In the genomic region with DNA sequence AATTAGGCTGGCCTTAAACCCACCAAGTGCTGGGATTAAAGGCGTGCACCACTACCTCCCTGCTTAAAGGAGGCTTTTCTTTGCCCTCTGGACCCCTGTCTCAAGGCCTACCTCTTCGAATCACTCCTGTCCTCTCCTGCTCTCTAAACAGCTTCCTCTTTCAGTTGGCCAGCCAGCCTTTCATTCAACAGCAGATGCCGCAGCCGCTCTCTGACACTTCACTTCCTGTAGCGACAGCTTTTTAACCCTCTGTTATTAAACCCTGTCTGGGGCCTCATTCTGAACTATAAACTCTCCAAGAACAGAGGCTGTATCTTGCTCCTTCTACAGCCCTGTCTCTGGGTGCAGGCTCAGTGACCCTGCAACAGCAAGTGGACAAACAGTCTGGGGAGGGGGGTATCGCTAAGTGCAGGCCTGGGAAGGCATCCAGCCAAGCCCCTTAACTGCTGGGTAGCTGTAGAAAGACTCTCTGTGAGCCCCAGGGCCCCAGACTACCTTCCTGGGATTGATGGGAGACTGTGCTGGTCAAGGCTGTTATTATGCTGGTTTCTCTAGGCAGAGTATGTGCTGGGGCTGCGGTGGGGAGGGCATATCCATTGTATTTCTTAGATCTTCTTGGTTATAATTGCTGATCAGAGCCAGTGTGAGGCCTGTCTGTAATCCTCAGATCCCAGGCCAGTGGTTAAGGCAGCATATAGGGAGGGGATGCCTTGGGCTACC, we compare ENCODE assay signal across 8 mouse cellular contexts. TPM values are rescaled to one million over a fixed set of nuclear protein-coding genes. Genes with fewer than 3 reads are reported as not detected.
DNase-seq lines count a peak whose midpoint lies in the region; ATAC-seq and TF ChIP-seq lines count a peak whose summit lies in the region.

No protein-coding gene starts in this region.

- peak overlapping the region; percentile 34; the same call in 1 of the 2 replicates for H3K9ac ChIP-seq in CH12.LX (ENCODE audit: insufficient read depth, low read depth)
- H3K9ac ChIP-seq in midbrain, embryonic 13.5 days (replicated peaks) = no peak overlapping the region

- peaks cover 8 to 21% of the 10 kb centered on the region in 2 experiments for H3K4me1 ChIP-seq in CH12.LX (ENCODE audit: control insufficient read depth in 1 of 2, insufficient read depth in 2 of 2)
- H3K4me1 ChIP-seq in limb, embryonic 10.5 days = peaks cover 22% of the 10 kb centered on the region
- H3K4me1 ChIP-seq in midbrain, embryonic 13.5 days (replicated peaks) = peaks cover 16% of the 10 kb centered on the region

- H3K79me2 ChIP-seq in CH12.LX (replicated peaks; ENCODE audit: control insufficient read depth, extremely low read depth, insufficient read depth, poor library complexity, severe bottlenecking) = no peaks in the 10 kb centered on the region

- in situ Hi-C loops in CH12.LX (cut with MboI; ENCODE audit: low pct_ligation_motif_present, low pct_unique_long_range_greater_than_20kb, low sequenced_read_pairs) = no loop called here

- dilution Hi-C loops in CH12.LX (cut with MboI; ENCODE audit: extremely low pct_ligation_motif_present, extremely low pct_unique_long_range_greater_than_20kb, low sequenced_read_pairs) = no loop called here

- TF ChIP-seq RAD21 in CH12.LX (IDR thresholded peaks at IDR 0.05; ENCODE audit: low read depth, low read length) = peak; percentile 10

- no peaks in the 10 kb centered on the region for H3K9me3 ChIP-seq in CH12.LX (replicated peaks; ENCODE audit: low read length)
- H3K9me3 ChIP-seq in limb, embryonic 10.5 days (replicated peaks) = no peaks in the 10 kb centered on the region
- H3K9me3 ChIP-seq in midbrain, embryonic 13.5 days = no peaks in the 10 kb centered on the region

- peak; percentile 38; the same call in 1 of the 2 replicates for TF ChIP-seq POLR2A in CH12.LX (IDR thresholded peaks at IDR 0.05; ENCODE audit: low read depth, low read length)

- 0 out of 2 replicates have a peak overlapping the region, but pooled peaks have one; percentile 7 for H3K4me2 ChIP-seq in CH12.LX (ENCODE audit: insufficient read depth, low read depth, poor library complexity, severe bottlenecking)
- no peak overlapping the region for H3K4me2 ChIP-seq in midbrain, embryonic 13.5 days (replicated peaks)

- peaks cover 0 to 16% of the 10 kb centered on the region in 2 experiments for H3K36me3 ChIP-seq in CH12.LX (replicated peaks in 1 of 2; ENCODE audit: control insufficient read depth in 1 of 2, insufficient read depth in 1 of 2, low read length in 1 of 2)
- H3K36me3 ChIP-seq in limb, embryonic 10.5 days = peaks cover 34% of the 10 kb centered on the region
- H3K36me3 ChIP-seq in midbrain, embryonic 13.5 days = peaks cover 44% of the 10 kb centered on the region

- peak in 1 of 2 experiments; percentile 9; a peak in 1 of 4 replicates for TF ChIP-seq CTCF in CH12.LX (conservative IDR thresholded peaks at IDR 0.05 in 1 of 2, IDR thresholded peaks at IDR 0.05 in 1 of 2; ENCODE audit: low read depth in 2 of 2, low read length in 2 of 2)

- peak overlapping the region; percentile 27; the same call in 1 of the 2 replicates for H3K27ac ChIP-seq in CH12.LX (ENCODE audit: insufficient read depth, low read depth)
- peak overlapping the region; percentile 80 for H3K27ac ChIP-seq in limb, embryonic 10.5 days
- H3K27ac ChIP-seq in midbrain, embryonic 13.5 days = peak overlapping the region; percentile 42

- 40% methylated on average over 7 of the region's 7 CpGs for WGBS in limb, embryonic 10.5 days
- 59% methylated on average over 7 of the region's 7 CpGs for WGBS in midbrain, embryonic 13.5 days

- DNase-seq in CH12.LX (ENCODE audit: extremely low read depth) = peak; percentile 67
- peak; percentile 62 for DNase-seq in embryo, embryonic 10.5 days (ENCODE audit: low spot score)
- peak; percentile 36 for DNase-seq in heart, postnatal 4 days
- DNase-seq in limb, embryonic 10.5 days (ENCODE audit: low spot score) = peak; percentile 37
- DNase-seq in thymus, postnatal 14 days = peak; percentile 81
- no peak for DNase-seq in frontal cortex, adult 2 months (ENCODE audit: extremely low spot score in 1 of 2, low spot score in 1 of 2)
- DNase-seq in adrenal gland, postnatal 25 days = no peak

- TF ChIP-seq EP300 in CH12.LX (IDR thresholded peaks at IDR 0.05; ENCODE audit: low read length) = peak; percentile 37; the same call in 1 of the 2 replicates

- no peak overlapping the region for H3K4me3 ChIP-seq in CH12.LX (replicated peaks in 1 of 3; ENCODE audit: low read depth in 2 of 3, low read length in 2 of 3, poor library complexity in 1 of 3)
- H3K4me3 ChIP-seq in limb, embryonic 10.5 days = no peak overlapping the region
- H3K4me3 ChIP-seq in midbrain, embryonic 13.5 days (replicated peaks) = no peak overlapping the region

- ATAC-seq in midbrain, embryonic 13.5 days = peak; percentile 53

- no peaks in the 10 kb centered on the region for H3K27me3 ChIP-seq in CH12.LX (replicated peaks)
- H3K27me3 ChIP-seq in limb, embryonic 10.5 days (ENCODE audit: low read depth, poor library complexity, severe bottlenecking) = no peaks in the 10 kb centered on the region
- H3K27me3 ChIP-seq in midbrain, embryonic 13.5 days = no peaks in the 10 kb centered on the region

TF ChIP-seq in CH12.LX, 34 proteins besides CTCF, POLR2A, EP300 and RAD21:
- TF ChIP-seq SMC3 (IDR thresholded peaks at IDR 0.05; ENCODE audit: low read depth, low read length) (peak; percentile 20; the same call in 1 of the 2 replicates), MAX (IDR thresholded peaks at IDR 0.05; ENCODE audit: low read length) (no peak), TCF12 (IDR thresholded peaks at IDR 0.05; ENCODE audit: low read depth, low read length) (0 out of 2 replicates have a peak, but pooled peaks have one; percentile 33), HCFC1 (IDR thresholded peaks at IDR 0.05; ENCODE audit: low read depth, low read length) (0 out of 2 replicates have a peak, but pooled peaks have one; percentile 27), ELF1 (IDR thresholded peaks at IDR 0.05; ENCODE audit: low read depth, low read length) (peak; percentile 63), MAZ (IDR thresholded peaks at IDR 0.05; ENCODE audit: low read depth, low read length) (no peak), ETS1 (conservative IDR thresholded peaks at IDR 0.05; ENCODE audit: low read depth, low read length) (no peak), NRF1 (IDR thresholded peaks at IDR 0.05; ENCODE audit: low read depth, low read length) (no peak), UBTF (IDR thresholded peaks at IDR 0.05; ENCODE audit: low read depth, low read length) (no peak)
TF ChIP-seq in CH12.LX: peak in this region for 4.

RNA-seq across cellular contexts. Expression of gene Pstpip1, which starts 13.7 kb away (rescaled TPM):
- total RNA-seq in CH12.LX (2012; rRNA removed) (8.1 and 9.3 TPM in 2 replicates), CH12.LX (2014; rRNA removed) (15.6 and 17.5 TPM in 2 replicates)
- polyA plus RNA-seq in CH12.LX (2012; ENCODE audit: insufficient read length, low read depth) = 32.0 and 38.2 TPM in 2 replicates
- 1 to 10 TPM; 1.4 to 1.5 TPM for total RNA-seq in heart, postnatal 4 days (2021)
- 0.64 and 0.90 TPM in 2 replicates for polyA plus RNA-seq in limb, embryonic 10.5 days (2016; fragmentation: Nextera tagmentation; extraction: Ambion mirVana)
- polyA plus RNA-seq in midbrain, embryonic 13.5 days (2015; fragmentation: Nextera tagmentation; extraction: Ambion mirVana) = 0.31 and 0.96 TPM in 2 replicates
- 4.5 and 6.0 TPM in 2 replicates for polyA plus RNA-seq in frontal cortex, adult 2 months (2012; rRNA removed)
- 0.76 and 0.90 TPM in 2 replicates for total RNA-seq in adrenal gland, postnatal 25 days (2021)

RNA-seq across cellular contexts. Expression of gene Rcn2, which starts 34.4 kb away (rescaled TPM):
- 16.8 and 18.5 TPM in 2 replicates for total RNA-seq in CH12.LX (2012; rRNA removed)
- 56.6 and 66.4 TPM in 2 replicates for total RNA-seq in CH12.LX (2014; rRNA removed)
- polyA plus RNA-seq in CH12.LX (2012; ENCODE audit: insufficient read length, low read depth) = 28.6 and 30.8 TPM in 2 replicates
- total RNA-seq in heart, postnatal 4 days (2021) = 10 to 100 TPM; 43.6 to 44.8 TPM
- 243 and 274 TPM in 2 replicates for polyA plus RNA-seq in limb, embryonic 10.5 days (2016; fragmentation: Nextera tagmentation; extraction: Ambion mirVana)
- polyA plus RNA-seq in midbrain, embryonic 13.5 days (2015; fragmentation: Nextera tagmentation; extraction: Ambion mirVana) = 342 and 356 TPM in 2 replicates
- polyA plus RNA-seq in frontal cortex, adult 2 months (2012; rRNA removed) = 192 and 209 TPM in 2 replicates
- total RNA-seq in adrenal gland, postnatal 25 days (2021) = 30.7 and 40.7 TPM in 2 replicates

Comparison
In these comparisons a context has a peak if more than half of its experiments do, and no peak if none do; other contexts are left out.
1. DNase-seq: peak in CH12.LX (single experiment), embryo, embryonic 10.5 days (single experiment), heart, postnatal 4 days (single experiment), limb, embryonic 10.5 days (single experiment) and thymus, postnatal 14 days (single experiment); none in frontal cortex, adult 2 months (0 of 2) and adrenal gland, postnatal 25 days (single experiment).
2. H3K27ac ChIP-seq: peak in every context shown above with its lines; median percentile 80 in limb, embryonic 10.5 days; 42 in midbrain, embryonic 13.5 days; 27 in CH12.LX.